Mouse (Mus musculus) C2C12 (cell line): ENCODE measurements around the gene Gm10073.

Source experiments
- CTCF ChIP-seq: IDR thresholded peaks from one replicate; pipeline ENCODE4 v1.5.1; 2011; ENCODE audit not compliant: control insufficient read depth, insufficient read depth, insufficient read length
- MAX ChIP-seq: IDR thresholded peaks from one replicate; pipeline ENCODE4 v1.6.1; 2011; ENCODE audit warnings: mild to moderate bottlenecking, control low read depth
- MYOG ChIP-seq: IDR thresholded peaks from one replicate; pipeline ENCODE4 v1.6.1; 2011; ENCODE audit not compliant: control insufficient read depth, insufficient read length; ENCODE audit errors: extremely low read depth
- USF1 ChIP-seq: IDR thresholded peaks from one replicate; pipeline ENCODE4 v1.6.1; 2011; ENCODE audit warnings: low read depth, mild to moderate bottlenecking, control low read depth, moderate library complexity

- TF ChIP-seq USF1 (no peak), CTCF (no peak), MYOG (no peak), MAX (no peak)
Observed at GRCm38 (mm10) chr8:106526725-106527124, 46.5 kb downstream of the Gm10073 start.
